Mouse (Mus musculus) midbrain, postnatal 0 days (tissue): ENCODE measurements around the gene Slit3. TPM values are rescaled to one million over a fixed set of nuclear protein-coding genes. Genes with fewer than 3 reads are reported as not detected.
A peak's percentile ranks its signal among the peaks of the same experiment; 100 is the strongest.

Source experiments
- ATAC-seq: fragments of 200-750 bp; cut with Nextera tagmentation; 2 replicates; pipeline ENCODE4 v1.8.0; 2017; ENCODE audit warnings: moderate number of reproducible peaks, mild to moderate bottlenecking, moderate TSS enrichment, moderate library complexity; ENCODE audit not compliant: low FRiP score
- DNase-seq: peaks from one replicate; pipeline ENCODE4 v3.0.0-alpha.2; 2015; ENCODE audit warnings: low spot score
- H3K27ac ChIP-seq: fragments of 300-500 bp; sonication (generic); 2 replicates; pipeline ENCODE4 v1.5.1; 2014; ENCODE audit warnings: low read depth, mild to moderate bottlenecking, low read length, mixed read lengths
- H3K27me3 ChIP-seq: fragments of 300-500 bp; sonication (generic); 2 replicates; pipeline ENCODE4 v1.6.1; 2014; ENCODE audit warnings: low read length, control low read depth, mixed read lengths; ENCODE audit not compliant: insufficient read depth
- H3K36me3 ChIP-seq: fragments of 300-500 bp; sonication (generic); 2 replicates; pipeline ENCODE4 v1.6.1; 2014; ENCODE audit warnings: low read length, control low read depth, mixed read lengths; ENCODE audit not compliant: insufficient read depth
- H3K4me1 ChIP-seq: fragments of 300-500 bp; sonication (generic); 2 replicates; pipeline ENCODE4 v1.6.1; 2014; ENCODE audit warnings: mild to moderate bottlenecking, control low read depth, antibody characterized with exemption, low read length, mixed read lengths; ENCODE audit not compliant: insufficient read depth
- H3K4me2 ChIP-seq: fragments of 300-500 bp; sonication (generic); 2 replicates; pipeline ENCODE4 v1.6.1; 2014; ENCODE audit warnings: low read depth, mild to moderate bottlenecking, low read length, mixed read lengths; ENCODE audit not compliant: poor library complexity, severe bottlenecking
- H3K4me3 ChIP-seq: fragments of 300-500 bp; sonication (generic); 2 replicates; pipeline ENCODE4 v1.5.1; 2014; ENCODE audit warnings: low read depth, mild to moderate bottlenecking, low read length, moderate library complexity
- H3K9ac ChIP-seq: fragments of 300-500 bp; sonication (generic); replicated peaks from 2 replicates; pipeline ENCODE4 v1.6.1; 2014; ENCODE audit warnings: mild to moderate bottlenecking, low read length, moderate library complexity, mixed read lengths; ENCODE audit not compliant: poor library complexity, severe bottlenecking
- H3K9me3 ChIP-seq: fragments of 300-500 bp; sonication (generic); 2 replicates; pipeline ENCODE4 v1.6.1; 2016; ENCODE audit warnings: low read length, control low read depth
- CTCF ChIP-seq: IDR thresholded peaks from 2 replicates; pipeline ENCODE4 v1.5.1; 2016; ENCODE audit warnings: antibody characterized with exemption, mild to moderate bottlenecking
- WGBS: fragments of 180-500 bp; shearing (Covaris S2); extraction: QIAGEN DNeasy Blood & Tissue Kit; methylation state at CpG from one replicate; pipeline ENCODE4 v1.1.7; 2014; 5-methylcytosine and 5-hydroxymethylcytosine counted together
- polyA plus RNA-seq: library from polyadenylated mRNA; unstranded; fragments of >200 nt; fragmentation: Nextera tagmentation; extraction: Ambion mirVana; gene quantifications from 2 replicates; pipeline ENCODE4 v1.2.1, GENCODE M21; 2015
- total RNA-seq: library from RNA; depleted of rRNA; stranded (reverse); fragments of >200 nt; gene quantifications from 2 replicates; pipeline ENCODE4 v1.2.3, GENCODE M21; 2014

Gene Slit3
- total and polyA plus RNA-seq, 2 experiments from 2014 or later, result 3.6 to 7.7 TPM

GRCm38 (mm10) chr11:35395376-35395775 lies 274.4 kb downstream of the Slit3 start:
- no peak for ATAC-seq
- H3K36me3 ChIP-seq, result no peaks in the 10 kb centered on the region
- peaks cover 4% of the 10 kb centered on the region; the same call in 1 of the 2 replicates for H3K27me3 ChIP-seq
- no peak for TF ChIP-seq CTCF
- 70% methylated on average over 8 of the region's 8 CpGs for WGBS
- H3K4me1 ChIP-seq, result no peaks in the 10 kb centered on the region
- H3K4me3 ChIP-seq, result no peak overlapping the region
- H3K4me2 ChIP-seq, result no peak overlapping the region
- no peak overlapping the region for H3K9ac ChIP-seq
- H3K9me3 ChIP-seq, result no peaks in the 10 kb centered on the region
- DNase-seq, result no peak
- no peak overlapping the region for H3K27ac ChIP-seq

- H3K9me3 ChIP-seq, result no peaks in the 10 kb centered on the region
- H3K36me3 ChIP-seq, result no peaks in the 10 kb centered on the region
- H3K27ac ChIP-seq, result no peak overlapping the region
- H3K27me3 ChIP-seq, result peaks cover 4% of the 10 kb centered on the region; the same call in 1 of the 2 replicates
- TF ChIP-seq CTCF, result no peak
- H3K9ac ChIP-seq, result no peak overlapping the region
- ATAC-seq (no peak), DNase-seq (no peak)
- H3K4me1 ChIP-seq, result no peaks in the 10 kb centered on the region
- WGBS, result 80% methylated on average over 5 of the region's 5 CpGs
- no peak overlapping the region for H3K4me2 ChIP-seq
- no peak overlapping the region for H3K4me3 ChIP-seq
Observed at GRCm38 (mm10) chr11:35398353-35398752, 277.3 kb downstream of the Slit3 start.

GRCm38 (mm10) chr11:35403516-35403915 lies 282.5 kb downstream of the Slit3 start:
- Histone ChIP-seq H3K4me2 (no peak overlapping the region), H3K4me1 (peaks cover 4% of the 10 kb centered on the region; the same call in 1 of the 2 replicates), H3K27ac (no peak overlapping the region), H3K27me3 (no peaks in the 10 kb centered on the region), H3K9me3 (no peaks in the 10 kb centered on the region), H3K36me3 (no peaks in the 10 kb centered on the region), H3K4me3 (no peak overlapping the region), H3K9ac (no peak overlapping the region)
- WGBS, result 79% methylated on average over 9 of the region's 9 CpGs
- DNase-seq, result no peak
- no peak for ATAC-seq
- no peak for TF ChIP-seq CTCF

GRCm38 (mm10) chr11:35406045-35406444 lies 285.0 kb downstream of the Slit3 start:
- Histone ChIP-seq H3K9ac (no peak overlapping the region), H3K4me2 (no peak overlapping the region), H3K27ac (no peak overlapping the region), H3K9me3 (no peaks in the 10 kb centered on the region), H3K4me3 (no peak overlapping the region), H3K27me3 (no peaks in the 10 kb centered on the region), H3K4me1 (peaks cover 4% of the 10 kb centered on the region; the same call in 1 of the 2 replicates), H3K36me3 (no peaks in the 10 kb centered on the region)
- no peak for TF ChIP-seq CTCF
- DNase-seq (no peak), ATAC-seq (no peak)
- whole genome bisulfite sequencing, result 42% methylated on average over 3 of the region's 3 CpGs

GRCm38 (mm10) chr11:35406522-35406921 lies 285.5 kb downstream of the Slit3 start:
- 62% methylated on average over 6 of the region's 6 CpGs for WGBS
- Histone ChIP-seq H3K9me3 (no peaks in the 10 kb centered on the region), H3K36me3 (no peaks in the 10 kb centered on the region), H3K4me3 (no peak overlapping the region), H3K27ac (no peak overlapping the region), H3K9ac (no peak overlapping the region), H3K4me2 (no peak overlapping the region), H3K27me3 (no peaks in the 10 kb centered on the region), H3K4me1 (peaks cover 4% of the 10 kb centered on the region; the same call in 1 of the 2 replicates)
- DNase-seq, result no peak
- no peak for ATAC-seq
- TF ChIP-seq CTCF, result no peak

- H3K4me1 ChIP-seq, result peaks cover 4% of the 10 kb centered on the region; the same call in 1 of the 2 replicates
- no peak overlapping the region for H3K27ac ChIP-seq
- TF ChIP-seq CTCF, result peak; percentile 91
- no peak overlapping the region for H3K4me2 ChIP-seq
- ATAC-seq (peak; percentile 78), DNase-seq (peak; percentile 94)
- H3K9me3 ChIP-seq, result no peaks in the 10 kb centered on the region
- no peaks in the 10 kb centered on the region for H3K36me3 ChIP-seq
- H3K4me3 ChIP-seq, result no peak overlapping the region
- H3K27me3 ChIP-seq, result no peaks in the 10 kb centered on the region
- 44% methylated on average over 12 of the region's 12 CpGs for WGBS
- no peak overlapping the region for H3K9ac ChIP-seq
Observed at GRCm38 (mm10) chr11:35407341-35408154, 286.5 kb downstream of the Slit3 start.
